Mouse (Mus musculus): ENCODE data around the gene Sap25. TPM values are rescaled to one million over a fixed set of nuclear protein-coding genes. Genes with fewer than 3 reads are reported as not detected.

Sap25 gene
- total and polyA plus RNA-seq, 2 experiments from 2014 or later: 3.7 to 5.2 TPM

DNA sequence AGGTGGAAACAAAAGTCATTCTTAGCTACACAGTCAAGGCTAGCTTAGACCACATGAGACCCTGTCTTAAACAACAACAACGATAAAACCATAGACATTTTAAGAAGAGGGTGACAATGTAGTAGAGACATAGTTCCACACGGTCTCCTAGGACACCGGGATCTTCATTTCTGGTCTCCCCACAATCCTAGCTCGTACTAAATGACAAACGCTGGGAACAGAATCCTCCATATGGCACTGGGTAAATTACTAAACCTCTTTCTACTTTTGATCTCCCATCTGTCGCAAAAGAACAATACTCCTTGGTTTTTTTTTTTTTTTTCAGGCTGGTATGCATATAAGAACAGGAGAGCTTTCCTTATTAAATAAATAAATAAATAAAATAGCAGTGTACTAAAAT is 41.4 kb downstream of the Sap25 start:
- no peak for TF ChIP-seq CTCF (IDR thresholded peaks at IDR 0.05; ENCODE audit: low read depth)
- WGBS: 73% methylated on average over 6 of the region's 6 CpGs
- Histone ChIP-seq H3K4me2 (ENCODE audit: low read depth, low read length) (peak overlapping the region; percentile 96), H3K27me3 (ENCODE audit: insufficient read depth, low read length) (no peaks in the 10 kb centered on the region), H3K27ac (no peak overlapping the region), H3K4me1 (ENCODE audit: insufficient read depth, low read length) (peaks cover 5% of the 10 kb centered on the region), H3K9ac (replicated peaks; ENCODE audit: low read length) (no peak overlapping the region), H3K4me3 (ENCODE audit: low read length) (0 out of 2 replicates have a peak overlapping the region, but pooled peaks have one; percentile 79), H3K9me3 (ENCODE audit: low read length) (no peaks in the 10 kb centered on the region), H3K36me3 (ENCODE audit: insufficient read depth, low read length) (no peaks in the 10 kb centered on the region)
- DNase-seq (ENCODE audit: low spot score) (no peak), ATAC-seq (no peak)

DNA sequence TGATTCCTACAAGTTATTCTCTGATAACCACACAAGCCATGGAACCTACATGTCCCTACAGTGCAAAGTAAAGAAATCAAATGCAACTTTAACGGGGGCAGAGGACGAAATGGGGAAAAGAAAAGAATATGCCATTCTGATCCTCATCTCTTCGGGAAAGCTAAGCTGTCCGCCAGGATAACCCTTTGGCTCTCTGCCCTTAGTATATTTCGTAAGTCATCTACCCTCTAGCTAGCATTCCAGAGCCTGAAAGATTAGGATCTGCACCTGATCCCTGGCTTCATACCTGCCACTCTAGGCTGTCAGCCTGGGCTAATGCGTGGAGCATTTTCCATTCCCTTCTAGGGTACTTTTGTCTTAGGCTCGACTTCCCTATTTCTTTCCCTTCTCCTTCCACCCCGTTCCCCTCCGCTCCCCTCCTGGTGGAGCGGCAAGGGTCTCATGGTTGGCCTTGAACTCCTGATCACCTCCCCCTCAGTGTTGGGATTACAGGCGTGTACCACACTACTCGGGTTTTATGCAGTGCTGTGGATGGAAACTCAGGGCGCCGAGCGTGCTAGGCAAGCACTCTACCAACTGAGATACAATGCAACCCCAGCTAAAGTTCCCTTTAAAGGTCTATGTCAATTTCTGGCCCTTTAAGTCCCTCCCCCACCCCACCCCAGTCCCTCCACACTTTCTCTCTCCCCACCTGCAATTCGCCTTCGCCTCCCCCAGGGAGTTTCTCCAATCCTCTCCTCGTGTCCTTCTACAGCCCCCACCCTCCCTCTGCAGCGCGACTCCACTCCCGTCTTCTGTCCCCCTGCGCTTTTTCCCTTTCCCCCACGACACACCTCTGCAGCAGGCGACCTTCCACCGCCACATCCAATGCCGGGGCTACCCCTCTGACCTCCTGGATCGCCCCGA is 42.5 kb downstream of the Sap25 start:
- H3K27me3 ChIP-seq (ENCODE audit: insufficient read depth, low read length): no peaks in the 10 kb centered on the region
- peak overlapping the region; percentile 76 for H3K27ac ChIP-seq
- peak; percentile 57 for DNase-seq (ENCODE audit: low spot score)
- H3K4me2 ChIP-seq (ENCODE audit: low read depth, low read length): peak overlapping the region; percentile 96
- H3K9ac ChIP-seq (replicated peaks; ENCODE audit: low read length): peak overlapping the region; percentile 60
- H3K9me3 ChIP-seq (ENCODE audit: low read length): no peaks in the 10 kb centered on the region
- ATAC-seq: no peak
- H3K4me1 ChIP-seq (ENCODE audit: insufficient read depth, low read length): peaks cover 5% of the 10 kb centered on the region
- H3K4me3 ChIP-seq (ENCODE audit: low read length): peak overlapping the region; percentile 79
- no peaks in the 10 kb centered on the region for H3K36me3 ChIP-seq (ENCODE audit: insufficient read depth, low read length)
- TF ChIP-seq CTCF (IDR thresholded peaks at IDR 0.05; ENCODE audit: low read depth): no peak
- WGBS: 11% methylated on average over 27 of the region's 28 CpGs

DNA sequence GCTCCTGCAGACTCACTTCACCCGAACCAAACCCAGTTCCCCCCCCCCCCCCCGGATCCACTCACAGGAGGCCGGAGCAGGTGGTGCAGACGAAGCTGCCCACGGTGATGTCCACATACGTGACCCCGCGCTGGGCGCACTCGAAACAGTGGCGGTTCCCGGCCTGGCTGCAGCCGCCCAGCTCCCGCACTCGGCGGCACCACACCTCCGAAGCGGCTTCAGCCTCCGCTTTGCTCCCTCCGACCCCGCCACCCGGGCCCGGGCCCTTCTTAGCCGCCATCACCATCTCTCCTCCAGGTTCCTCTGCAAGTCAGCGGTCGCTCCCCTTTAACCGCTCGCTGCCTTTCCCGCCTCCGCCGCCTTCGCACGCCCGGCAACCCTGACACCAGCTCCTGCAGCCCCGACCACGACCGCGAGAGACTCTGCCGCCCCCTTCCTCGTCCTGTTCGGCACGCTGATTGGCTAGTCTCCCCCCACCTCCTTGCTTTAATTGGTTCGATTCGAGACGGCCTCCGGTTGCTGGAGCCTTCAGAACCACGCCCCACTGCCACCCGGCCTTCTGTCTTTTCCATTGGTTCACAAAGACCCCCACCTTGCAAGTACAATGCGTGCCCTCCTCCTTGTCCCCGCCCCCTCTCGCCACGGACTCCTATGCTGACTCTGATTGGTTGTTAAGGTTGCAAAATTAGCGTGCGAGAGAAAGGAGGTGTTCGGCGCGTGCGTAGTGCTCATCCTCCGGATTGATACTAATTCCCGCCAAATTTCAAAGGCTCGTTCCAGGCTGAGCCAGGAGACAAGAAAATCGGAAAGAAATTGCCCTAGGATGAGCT is 43.4 kb downstream of the Sap25 start, which contains the start of gene Agfg2:
TSS of gene Agfg2 (minus strand) at position 433 of the 830 bp plus-strand sequence.
- under 1% methylated on average over 59 of the region's 62 CpGs for WGBS
- Histone ChIP-seq H3K27me3 (ENCODE audit: insufficient read depth, low read length) (no peaks in the 10 kb centered on the region), H3K36me3 (ENCODE audit: insufficient read depth, low read length) (no peaks in the 10 kb centered on the region), H3K4me2 (ENCODE audit: low read depth, low read length) (peak within 1 kb of the TSS; percentile 96), H3K9ac (replicated peaks; ENCODE audit: low read length) (peak within 1 kb of the TSS; percentile 60), H3K27ac (peak within 1 kb of the TSS; percentile 76), H3K9me3 (ENCODE audit: low read length) (no peaks in the 10 kb centered on the region), H3K4me3 (ENCODE audit: low read length) (peak within 1 kb of the TSS; percentile 79), H3K4me1 (ENCODE audit: insufficient read depth, low read length) (peaks cover 5% of the 10 kb centered on the region)
- TF ChIP-seq CTCF (IDR thresholded peaks at IDR 0.05; ENCODE audit: low read depth): peak; percentile 46
- ATAC-seq: peak; percentile 100
- DNase-seq (ENCODE audit: low spot score): peak; percentile 99

DNA sequence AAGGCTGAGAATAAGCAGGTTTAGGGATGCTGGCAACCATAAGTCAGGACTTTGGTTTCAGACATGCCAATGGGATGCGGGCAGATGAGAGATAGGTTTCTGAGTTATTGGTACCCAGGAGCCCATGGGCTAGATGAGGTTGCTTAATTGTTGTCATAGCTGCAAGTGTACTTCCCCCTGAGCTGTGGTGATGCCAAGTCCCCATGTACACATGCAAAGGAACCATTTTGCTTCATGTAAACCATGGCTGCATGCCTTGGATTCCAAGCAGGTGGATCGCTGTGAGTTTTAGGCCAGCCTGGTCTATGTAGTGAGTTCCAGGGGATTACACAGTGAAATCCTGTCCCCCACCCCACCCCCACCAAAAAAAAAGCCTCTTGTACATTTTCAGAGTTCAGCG is 44.5 kb downstream of the Sap25 start:
- Histone ChIP-seq H3K36me3 (ENCODE audit: insufficient read depth, low read length) (no peaks in the 10 kb centered on the region), H3K4me3 (ENCODE audit: low read length) (no peak overlapping the region), H3K4me2 (ENCODE audit: low read depth, low read length) (no peak overlapping the region), H3K27me3 (ENCODE audit: insufficient read depth, low read length) (no peaks in the 10 kb centered on the region), H3K4me1 (ENCODE audit: insufficient read depth, low read length) (peaks cover 5% of the 10 kb centered on the region), H3K27ac (no peak overlapping the region), H3K9me3 (ENCODE audit: low read length) (no peaks in the 10 kb centered on the region), H3K9ac (replicated peaks; ENCODE audit: low read length) (no peak overlapping the region)
- DNase-seq (ENCODE audit: low spot score): no peak
- no peak for TF ChIP-seq CTCF (IDR thresholded peaks at IDR 0.05; ENCODE audit: low read depth)
- no peak for ATAC-seq
- 96% methylated on average over 3 of the region's 3 CpGs for WGBS

DNA sequence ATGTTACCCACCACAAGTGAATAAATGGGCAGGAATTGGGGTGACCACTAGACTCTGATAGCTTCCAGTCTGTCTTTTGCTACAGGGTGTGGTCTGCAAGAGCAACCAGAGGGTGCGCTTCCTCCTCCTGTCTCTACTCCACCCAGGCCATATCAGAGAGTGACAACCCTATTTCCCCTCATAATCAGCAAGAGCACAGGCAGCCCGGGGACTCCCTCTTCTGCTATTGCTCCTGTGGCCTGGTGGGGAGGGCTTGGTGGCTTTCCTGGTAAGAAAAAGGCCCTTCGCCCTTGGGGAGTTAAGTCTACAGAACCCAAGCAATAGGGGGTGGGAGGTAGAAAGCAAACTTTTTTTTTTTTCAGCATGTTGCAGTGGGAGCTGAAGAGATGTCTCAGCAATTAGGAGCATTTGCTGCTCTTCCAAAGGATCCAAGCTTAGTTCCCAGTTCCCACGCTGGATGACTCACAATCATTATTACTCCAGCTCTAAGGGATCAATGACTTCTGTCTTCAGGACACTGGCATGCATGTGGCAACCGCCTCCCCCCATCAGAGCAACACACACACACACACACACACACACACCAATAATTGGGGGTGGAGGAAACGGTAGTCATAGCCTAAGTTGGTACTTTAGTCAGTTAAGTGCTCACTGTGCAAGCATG is 45.1 kb downstream of the Sap25 start:
- 89% methylated on average over 6 of the region's 6 CpGs for WGBS
- TF ChIP-seq CTCF (IDR thresholded peaks at IDR 0.05; ENCODE audit: low read depth): no peak
- Histone ChIP-seq H3K27ac (no peak overlapping the region), H3K27me3 (ENCODE audit: insufficient read depth, low read length) (no peaks in the 10 kb centered on the region), H3K4me2 (ENCODE audit: low read depth, low read length) (no peak overlapping the region), H3K4me3 (ENCODE audit: low read length) (no peak overlapping the region), H3K4me1 (ENCODE audit: insufficient read depth, low read length) (peaks cover 5% of the 10 kb centered on the region), H3K9me3 (ENCODE audit: low read length) (no peaks in the 10 kb centered on the region), H3K9ac (replicated peaks; ENCODE audit: low read length) (no peak overlapping the region), H3K36me3 (ENCODE audit: insufficient read depth, low read length) (no peaks in the 10 kb centered on the region)
- DNase-seq (ENCODE audit: low spot score): no peak
- no peak for ATAC-seq

DNA sequence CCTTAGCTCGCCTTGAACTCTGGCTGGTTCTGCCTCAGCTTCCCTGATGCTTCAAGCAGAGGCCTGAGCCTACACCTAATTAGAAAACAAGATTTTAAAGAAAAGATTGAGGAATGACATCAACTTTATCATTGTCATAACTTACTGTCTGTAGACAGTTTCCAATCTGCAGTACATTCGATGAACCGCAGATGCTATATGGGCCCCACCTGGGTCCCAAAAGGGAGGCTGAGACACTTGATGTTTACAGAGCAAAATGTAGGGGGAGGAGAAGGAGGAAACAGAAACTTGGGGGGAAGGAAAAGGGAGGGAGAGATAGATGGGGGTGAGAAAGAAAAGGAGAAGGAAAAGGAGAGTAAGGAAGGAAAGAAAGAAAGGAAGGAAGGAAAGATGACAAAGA is 48.8 kb downstream of the Sap25 start:
- Histone ChIP-seq H3K36me3 (ENCODE audit: insufficient read depth, low read length) (no peaks in the 10 kb centered on the region), H3K4me3 (ENCODE audit: low read length) (no peak overlapping the region), H3K27ac (no peak overlapping the region), H3K27me3 (ENCODE audit: insufficient read depth, low read length) (no peaks in the 10 kb centered on the region), H3K9me3 (ENCODE audit: low read length) (no peaks in the 10 kb centered on the region), H3K4me2 (ENCODE audit: low read depth, low read length) (no peak overlapping the region), H3K4me1 (ENCODE audit: insufficient read depth, low read length) (no peaks in the 10 kb centered on the region), H3K9ac (replicated peaks; ENCODE audit: low read length) (no peak overlapping the region)
- DNase-seq (ENCODE audit: low spot score) (no peak), ATAC-seq (no peak)
- TF ChIP-seq CTCF (IDR thresholded peaks at IDR 0.05; ENCODE audit: low read depth): no peak
- WGBS: 91% methylated on average over 3 of the region's 3 CpGs
